Mouse (Mus musculus) liver, embryonic 11.5 days (tissue): Measurements from ENCODE around the gene Epm2aip1. TPM values are rescaled to one million over a fixed set of nuclear protein-coding genes. Genes with fewer than 3 reads are reported as not detected.

Experiments used
- ATAC-seq: fragments of 200-750 bp; cut with Nextera tagmentation; replicated peaks from 2 replicates; pipeline ENCODE4 v1.8.0; 2017; ENCODE audit warnings: moderate number of reproducible peaks, mild to moderate bottlenecking, moderate TSS enrichment, moderate library complexity; ENCODE audit not compliant: low FRiP score
- DNase-seq: peaks from one replicate; pipeline ENCODE4 v3.0.0-alpha.2; 2017; ENCODE audit warnings: low spot score
- H3K27ac ChIP-seq: fragments of 300-500 bp; sonication (generic); 2 replicates; pipeline ENCODE4 v1.5.1; 2014; ENCODE audit warnings: mild to moderate bottlenecking, low read depth, low read length, control low read depth
- H3K27me3 ChIP-seq: fragments of 300-500 bp; sonication (generic); replicated peaks from 2 replicates; pipeline ENCODE4 v1.6.1; 2014; ENCODE audit warnings: low read length, mixed read lengths; ENCODE audit not compliant: control insufficient read depth, insufficient read depth
- H3K36me3 ChIP-seq: fragments of 300-500 bp; sonication (generic); 2 replicates; pipeline ENCODE4 v1.6.1; 2014; ENCODE audit warnings: mild to moderate bottlenecking, low read length, moderate library complexity, mixed read lengths; ENCODE audit not compliant: control insufficient read depth, insufficient read depth
- H3K4me1 ChIP-seq: fragments of 300-500 bp; sonication (generic); replicated peaks from 2 replicates; pipeline ENCODE4 v1.6.1; 2014; ENCODE audit warnings: low read length, mixed read lengths; ENCODE audit not compliant: control insufficient read depth, insufficient read depth
- H3K4me2 ChIP-seq: fragments of 300-500 bp; sonication (generic); 2 replicates; pipeline ENCODE4 v1.6.1; 2014; ENCODE audit warnings: mild to moderate bottlenecking, control low read depth, moderate library complexity
- H3K4me3 ChIP-seq: fragments of 300-500 bp; sonication (generic); 2 replicates; pipeline ENCODE4 v1.5.1; 2014; ENCODE audit warnings: low read depth, low read length, control low read depth
- H3K9ac ChIP-seq: fragments of 300-500 bp; sonication (generic); 2 replicates; pipeline ENCODE4 v1.6.1; 2014; ENCODE audit warnings: low read depth, low read length, control low read depth
- H3K9me3 ChIP-seq: fragments of 300-500 bp; sonication (generic); 2 replicates; pipeline ENCODE4 v1.6.1; 2016; ENCODE audit warnings: low read length, inconsistent platforms, mixed read lengths; ENCODE audit not compliant: control insufficient read depth
- WGBS: fragments of 180-500 bp; shearing (Covaris S2); extraction: QIAGEN DNeasy Blood & Tissue Kit; methylation state at CpG from one replicate; pipeline ENCODE4 v1.1.7; 2014; 5-methylcytosine and 5-hydroxymethylcytosine counted together
- polyA plus RNA-seq: library from polyadenylated mRNA; unstranded; fragments of >200 nt; fragmentation: Nextera tagmentation; extraction: Ambion mirVana; gene quantifications from 2 replicates; pipeline ENCODE4 v1.2.1, GENCODE M21; 2014

The Epm2aip1 gene
- polyA plus RNA-seq, 1 experiment from 2014 or later: 21.7 TPM

GRCm38 (mm10) chr9:111293234-111293633 is 21.5 kb downstream of the Epm2aip1 start:
- no peak overlapping the region for H3K4me2 ChIP-seq

GRCm38 (mm10) chr9:111294911-111295310 is 23.2 kb downstream of the Epm2aip1 start:
- ATAC-seq (no peak), DNase-seq (no peak)
- H3K4me3 ChIP-seq: no peak overlapping the region
- H3K36me3 ChIP-seq: no peaks in the 10 kb centered on the region
- no peaks in the 10 kb centered on the region for H3K9me3 ChIP-seq
- H3K27ac ChIP-seq: no peak overlapping the region
- 89% methylated on average over 6 of the region's 6 CpGs for WGBS
- no peak overlapping the region for H3K9ac ChIP-seq
- H3K27me3 ChIP-seq: no peaks in the 10 kb centered on the region
- H3K4me1 ChIP-seq: no peaks in the 10 kb centered on the region
- H3K4me2 ChIP-seq: no peak overlapping the region

More at GRCm38 (mm10) chr9:111293234-111293633, 21.5 kb downstream of the Epm2aip1 start:
- no peak overlapping the region for H3K9ac ChIP-seq
- H3K4me3 ChIP-seq: no peak overlapping the region
- H3K27me3 ChIP-seq: no peaks in the 10 kb centered on the region
- 77% methylated on average over 4 of the region's 4 CpGs for WGBS
- no peaks in the 10 kb centered on the region for H3K9me3 ChIP-seq
- no peaks in the 10 kb centered on the region for H3K36me3 ChIP-seq
- no peak for ATAC-seq
- H3K4me1 ChIP-seq: peaks cover 3% of the 10 kb centered on the region; the same call in 1 of the 2 replicates
- no peak for DNase-seq
- H3K27ac ChIP-seq: no peak overlapping the region

- WGBS: 57% methylated on average over 2 of the region's 2 CpGs
- H3K27ac ChIP-seq: no peak overlapping the region
- H3K27me3 ChIP-seq: no peaks in the 10 kb centered on the region
- H3K9ac ChIP-seq: no peak overlapping the region
- H3K4me1 ChIP-seq: no peaks in the 10 kb centered on the region
- H3K9me3 ChIP-seq: no peaks in the 10 kb centered on the region
- ATAC-seq (no peak), DNase-seq (no peak)
- no peaks in the 10 kb centered on the region for H3K36me3 ChIP-seq
- no peak overlapping the region for H3K4me2 ChIP-seq
- H3K4me3 ChIP-seq: no peak overlapping the region
Measured at GRCm38 (mm10) chr9:111295323-111295722, 23.6 kb downstream of the Epm2aip1 start.

GRCm38 (mm10) chr9:111296433-111296832 is 24.7 kb downstream of the Epm2aip1 start:
- ATAC-seq (no peak), DNase-seq (no peak)
- Histone ChIP-seq H3K36me3 (no peaks in the 10 kb centered on the region), H3K4me1 (no peaks in the 10 kb centered on the region), H3K4me2 (no peak overlapping the region), H3K27me3 (no peaks in the 10 kb centered on the region), H3K9me3 (no peaks in the 10 kb centered on the region), H3K9ac (no peak overlapping the region), H3K4me3 (no peak overlapping the region), H3K27ac (no peak overlapping the region)
- WGBS: 78% methylated on average over 7 of the region's 7 CpGs

GRCm38 (mm10) chr9:111298606-111299005 is 26.9 kb downstream of the Epm2aip1 start:
- H3K4me2 ChIP-seq: no peak overlapping the region
- 83% methylated on average over 2 of the region's 2 CpGs for WGBS
- DNase-seq: no peak
- H3K36me3 ChIP-seq: no peaks in the 10 kb centered on the region
- no peaks in the 10 kb centered on the region for H3K27me3 ChIP-seq
- no peak overlapping the region for H3K27ac ChIP-seq
- H3K9ac ChIP-seq: no peak overlapping the region
- no peaks in the 10 kb centered on the region for H3K4me1 ChIP-seq
- ATAC-seq: no peak
- H3K9me3 ChIP-seq: no peaks in the 10 kb centered on the region
- H3K4me3 ChIP-seq: no peak overlapping the region

GRCm38 (mm10) chr9:111302196-111302831 is 30.6 kb downstream of the Epm2aip1 start:
- Histone ChIP-seq H3K4me2 (no peak overlapping the region), H3K36me3 (no peaks in the 10 kb centered on the region), H3K9ac (no peak overlapping the region), H3K27ac (no peak overlapping the region), H3K4me3 (no peak overlapping the region), H3K4me1 (no peaks in the 10 kb centered on the region), H3K27me3 (no peaks in the 10 kb centered on the region), H3K9me3 (no peaks in the 10 kb centered on the region)
- DNase-seq (no peak), ATAC-seq (no peak)
- WGBS: 68% methylated on average over 12 of the region's 12 CpGs

- Histone ChIP-seq H3K9ac (no peak overlapping the region), H3K4me1 (no peaks in the 10 kb centered on the region), H3K36me3 (no peaks in the 10 kb centered on the region), H3K4me2 (no peak overlapping the region), H3K9me3 (no peaks in the 10 kb centered on the region), H3K27me3 (0 out of 2 replicates have a peak, but pooled peaks cover 3% of the 10 kb centered on the region), H3K27ac (no peak overlapping the region), H3K4me3 (no peak overlapping the region)
- ATAC-seq: no peak
- DNase-seq: no peak
- 87% methylated on average over 6 of the region's 6 CpGs for WGBS
Measured at GRCm38 (mm10) chr9:111304036-111304435, 32.3 kb downstream of the Epm2aip1 start.

- WGBS: 78% methylated on average over 7 of the region's 7 CpGs
- ATAC-seq: no peak
Measured at GRCm38 (mm10) chr9:111306142-111306541, 34.4 kb downstream of the Epm2aip1 start.

More at GRCm38 (mm10) chr9:111306142-111306541, 34.4 kb downstream of the Epm2aip1 start:
- Histone ChIP-seq H3K9ac (no peak overlapping the region), H3K4me2 (no peak overlapping the region), H3K27ac (no peak overlapping the region), H3K9me3 (no peaks in the 10 kb centered on the region), H3K4me3 (no peak overlapping the region), H3K36me3 (no peaks in the 10 kb centered on the region), H3K27me3 (peaks cover 22% of the 10 kb centered on the region), H3K4me1 (no peaks in the 10 kb centered on the region)
- DNase-seq: no peak
